Mouse (Mus musculus) c-Kit-positive CD71-positive TER-119-positive erythroid progenitor cells, embryonic 14.5 days (primary cell): ENCODE results near the gene Cstf2.

Experiments used
- DNase-seq: peaks from one replicate; pipeline ENCODE4 v3.0.0-alpha.2; 2013; ENCODE audit warnings: low spot score

Gene Cstf2

GRCm38 (mm10) chrX:134058987-134059712 is at the start of gene Cstf2:
Gene Cstf2 (plus strand): TSS chrX:134059187.
- peak; percentile 78 for DNase-seq

- DNase-seq: peak; percentile 19
Measured at GRCm38 (mm10) chrX:134019005-134019404, 40.0 kb upstream of the Cstf2 start.

GRCm38 (mm10) chrX:134020664-134021063 is 38.3 kb upstream of the Cstf2 start:
- no peak for DNase-seq

- DNase-seq: no peak
Measured at GRCm38 (mm10) chrX:134048994-134049393, 10.0 kb upstream of the Cstf2 start.

- no peak for DNase-seq
Measured at GRCm38 (mm10) chrX:134056897-134057296, 2.1 kb upstream of the Cstf2 start.

- no peak for DNase-seq
Measured at GRCm38 (mm10) chrX:134058040-134058875, 729 bp upstream of the Cstf2 start.

- peak; percentile 21 for DNase-seq
Measured at GRCm38 (mm10) chrX:134059764-134060163, 777 bp downstream of the Cstf2 start.

- DNase-seq: no peak
Measured at GRCm38 (mm10) chrX:134085453-134085852, 26.5 kb downstream of the Cstf2 start.

- DNase-seq: no peak
Measured at GRCm38 (mm10) chrX:134102641-134103040, 43.7 kb downstream of the Cstf2 start.

- no peak for DNase-seq
Measured at GRCm38 (mm10) chrX:134111767-134112166, 52.8 kb downstream of the Cstf2 start.

GRCm38 (mm10) chrX:134116417-134116816 is 57.4 kb downstream of the Cstf2 start:
- DNase-seq: no peak

- DNase-seq: no peak
Measured at GRCm38 (mm10) chrX:134128549-134128948, 69.6 kb downstream of the Cstf2 start.

GRCm38 (mm10) chrX:134132295-134132694 is 73.3 kb downstream of the Cstf2 start:
- no peak for DNase-seq

- DNase-seq: no peak
Measured at GRCm38 (mm10) chrX:134133821-134134220, 74.8 kb downstream of the Cstf2 start.
